Mouse (Mus musculus): ENCODE results near the gene Ranbp3. TPM values are rescaled to one million over a fixed set of nuclear protein-coding genes. Genes with fewer than 3 reads are reported as not detected.
"Not testable (repeated sequence)": the region's sequence is repeated elsewhere in the genome, so short reads cannot be mapped to it uniquely, and the experiment has no call there.

The Ranbp3 gene
- total RNA-seq (2015): 20.2 and 25.0 TPM in 2 replicates
- 52.9 and 60.9 TPM in 2 replicates for total RNA-seq (2017)

DNA sequence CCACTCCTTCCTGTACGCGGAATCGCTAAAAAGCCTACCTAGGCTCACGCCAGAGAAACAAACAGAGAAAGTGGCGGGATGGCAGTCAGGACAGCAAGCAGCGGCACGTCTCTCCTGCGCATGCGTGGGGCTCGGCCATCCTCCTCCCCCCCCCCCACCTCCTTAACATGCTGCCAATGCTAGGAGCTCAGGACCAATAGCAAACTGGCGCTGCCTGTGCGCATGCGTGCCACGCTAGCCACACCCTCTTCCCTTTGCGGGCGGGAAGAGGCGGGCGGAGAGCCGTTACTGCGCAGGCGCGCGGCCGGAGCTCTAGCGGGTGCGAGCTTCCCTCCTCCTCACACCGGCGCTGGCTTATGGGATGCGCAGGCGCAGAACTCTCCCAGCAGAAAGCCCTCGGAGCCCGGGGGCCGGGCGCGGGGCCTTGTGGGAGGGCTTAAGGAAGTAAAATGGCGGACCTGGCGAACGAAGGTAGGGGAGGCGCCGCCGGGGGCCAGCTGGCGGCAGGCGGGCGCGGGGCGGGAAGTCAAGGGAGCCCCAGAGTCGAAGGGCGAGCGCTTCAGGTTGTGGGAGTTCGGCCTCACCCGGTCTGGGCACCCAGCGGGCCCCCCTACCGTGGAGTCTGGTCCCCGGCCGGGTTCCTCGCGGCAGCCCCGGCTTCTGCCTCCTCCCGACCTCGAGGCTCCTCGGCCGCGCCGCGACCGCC is at the start of gene Ranbp3:
Gene Ranbp3 (plus strand): TSS at position 354 of the 706 bp plus-strand sequence.
- peak; percentile 90 for ATAC-seq (ENCODE audit: poor library complexity, severe bottlenecking)

DNA sequence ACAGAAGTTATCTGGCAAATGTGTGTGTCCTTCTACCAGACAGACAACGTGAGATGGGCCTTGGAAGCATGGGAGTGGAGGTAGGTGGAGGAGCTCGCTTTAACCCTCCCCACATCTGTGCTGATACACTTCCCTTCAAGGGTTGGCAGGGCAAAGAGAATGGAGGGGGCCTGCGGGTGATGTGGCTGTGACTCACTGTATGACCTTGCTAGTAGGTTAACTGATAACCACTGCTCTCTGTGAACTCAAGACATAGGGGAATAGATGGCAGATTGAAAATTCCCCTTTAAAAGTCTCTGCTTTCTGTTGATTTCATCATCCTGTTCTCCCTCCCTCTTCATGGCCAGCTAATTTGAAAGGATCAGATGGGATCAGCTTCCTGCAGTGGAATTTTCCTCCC is 47.6 kb upstream of the Ranbp3 start:
- ATAC-seq (ENCODE audit: poor library complexity, severe bottlenecking): no peak

DNA sequence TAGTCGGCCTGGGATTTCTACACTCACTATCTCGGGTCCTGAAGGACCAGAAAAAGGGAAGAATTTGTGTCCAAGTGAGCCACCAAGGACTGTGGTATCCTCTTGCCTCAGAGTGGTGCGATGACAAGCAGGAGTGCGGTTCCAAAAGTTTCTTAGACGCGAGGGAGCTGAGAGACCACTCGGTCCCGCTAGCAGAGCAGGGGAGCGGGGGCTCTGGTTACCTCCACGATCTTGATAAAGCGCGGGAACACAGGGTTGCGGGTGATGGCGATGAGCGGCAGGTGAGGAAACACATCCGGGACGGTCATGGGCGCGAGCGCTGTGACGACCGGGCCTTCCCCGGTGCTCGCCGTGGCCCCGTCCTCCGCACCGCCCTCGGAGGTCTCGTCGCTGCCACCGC is 46.8 kb upstream of the Ranbp3 start:
- no peak; the same call in 1 of the 2 replicates for ATAC-seq (ENCODE audit: poor library complexity, severe bottlenecking)

DNA sequence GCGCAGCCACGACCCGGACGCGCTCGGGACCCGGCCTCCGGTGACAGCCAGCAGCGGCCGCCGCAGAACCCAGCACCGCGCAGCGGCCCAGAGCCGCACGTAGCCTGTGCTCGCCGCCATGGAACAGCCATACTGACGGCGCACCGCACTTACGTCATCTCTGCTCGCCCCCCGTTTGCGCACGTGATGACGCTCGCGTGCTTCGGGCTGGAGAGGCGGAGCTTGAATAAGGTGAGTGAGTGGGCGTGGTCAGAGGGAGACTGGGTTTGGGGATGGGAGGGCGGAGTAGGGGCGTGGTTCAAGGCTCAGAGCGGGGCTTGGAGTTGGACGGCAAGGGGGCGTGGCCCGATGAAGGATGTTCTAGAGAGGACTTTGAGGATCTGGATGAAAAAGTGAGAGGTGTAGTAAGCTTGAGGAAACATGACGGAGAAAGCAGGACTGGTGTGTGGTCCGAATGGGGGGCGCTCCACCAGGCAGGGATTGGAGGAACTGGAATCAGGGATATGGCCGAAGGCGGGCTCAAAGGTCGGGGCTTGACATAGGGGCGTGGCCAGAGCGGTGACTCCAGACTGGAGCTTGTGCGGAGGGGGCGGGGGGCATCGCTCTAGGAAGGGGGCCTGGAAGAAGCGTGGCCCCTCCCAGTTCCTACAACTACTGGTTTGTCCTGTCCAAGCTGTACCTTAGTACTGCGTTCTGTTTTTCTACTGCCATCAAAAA is 46.2 kb upstream of the Ranbp3 start, which contains the start of gene Lonp1:
Gene Lonp1 (minus strand): TSS at position 134 of the 717 bp plus-strand sequence.
- ATAC-seq (ENCODE audit: poor library complexity, severe bottlenecking): peak; percentile 96

DNA sequence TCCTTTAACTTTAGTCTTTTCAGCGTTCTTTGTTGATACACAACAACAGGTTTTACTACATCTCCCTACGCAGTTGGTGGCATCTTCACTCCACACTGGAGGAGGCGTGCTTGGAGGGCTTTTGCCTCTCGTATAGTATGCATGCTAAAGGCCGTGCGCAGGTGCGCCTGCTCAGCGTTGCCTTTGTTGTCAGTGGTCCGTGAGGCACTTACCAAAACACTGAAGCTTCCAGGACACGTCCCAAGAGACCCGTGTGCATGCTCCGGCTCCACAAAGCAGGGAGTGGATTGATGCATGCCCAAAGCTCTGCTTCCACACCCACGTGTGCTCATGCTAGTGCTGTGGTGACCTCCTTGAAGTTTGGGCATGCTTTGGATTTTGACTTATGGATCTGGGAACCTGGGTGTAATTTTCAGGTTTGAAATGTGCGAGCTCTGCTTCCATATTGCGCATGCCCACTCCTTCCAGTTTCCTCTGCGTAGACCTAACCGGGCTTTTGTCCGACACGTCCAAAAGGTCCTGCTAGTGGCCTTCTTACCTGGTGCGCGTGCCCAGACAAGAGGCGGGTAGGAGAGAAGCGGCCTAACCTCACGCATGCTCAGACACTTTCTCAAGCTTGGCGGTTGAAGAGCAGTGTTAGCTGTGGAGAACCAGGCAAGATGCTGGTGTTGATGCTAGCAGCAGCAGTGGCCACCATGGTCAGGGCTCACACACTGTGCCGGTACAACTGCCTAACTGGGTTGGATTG is 45.4 kb upstream of the Ranbp3 start, which contains the start of gene Catsperd:
Gene Catsperd (plus strand): TSS at position 614 of the 748 bp plus-strand sequence.
- ATAC-seq (ENCODE audit: poor library complexity, severe bottlenecking): no peak

DNA sequence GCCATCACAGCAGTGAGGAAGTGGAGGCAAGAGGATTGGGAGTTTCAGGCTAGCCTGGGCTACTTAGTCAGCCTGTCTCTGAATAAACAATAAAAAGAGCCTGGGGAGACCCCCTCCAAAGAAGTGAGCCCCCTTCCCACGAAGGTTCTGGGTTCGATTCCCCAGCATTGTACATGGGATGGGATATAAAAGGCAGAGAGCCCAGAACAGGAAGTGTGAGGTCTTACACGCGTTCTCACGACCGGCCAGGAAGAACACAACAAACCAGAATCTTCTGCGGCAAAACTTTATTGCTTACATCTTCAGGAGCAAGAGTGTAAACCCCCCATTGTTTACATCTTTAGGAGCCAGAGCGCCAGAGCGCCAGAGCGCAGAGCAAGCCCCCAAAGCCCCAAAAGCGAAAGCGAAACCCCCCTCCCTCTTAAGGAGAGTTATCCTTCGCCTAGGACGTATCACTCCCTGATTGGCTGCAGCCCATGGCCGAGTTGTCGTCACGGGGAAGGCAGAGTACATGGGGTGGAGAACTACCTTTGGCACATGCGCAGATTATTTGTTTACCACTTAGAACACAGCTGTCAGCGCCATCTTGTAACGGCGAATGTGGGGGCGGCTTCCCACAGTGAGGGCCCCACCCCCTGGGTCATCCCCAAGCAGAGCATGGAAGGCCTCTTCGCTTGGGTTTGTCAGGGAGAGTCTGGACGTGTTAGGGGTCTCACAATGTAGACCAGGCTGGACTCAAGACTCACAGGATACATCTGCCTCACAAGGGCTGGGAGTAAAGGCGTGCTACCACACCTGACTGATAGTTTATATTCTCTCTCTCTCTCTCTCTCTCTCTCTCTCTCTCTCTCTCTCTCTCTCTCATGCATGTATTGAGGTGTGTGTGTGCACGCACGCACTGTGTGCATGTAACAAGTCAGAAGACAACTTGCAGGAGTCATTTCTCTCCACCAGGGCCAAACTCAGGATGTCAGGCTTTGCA is 43.0 kb upstream of the Ranbp3 start:
- ATAC-seq (ENCODE audit: poor library complexity, severe bottlenecking): not testable (repeated sequence)

DNA sequence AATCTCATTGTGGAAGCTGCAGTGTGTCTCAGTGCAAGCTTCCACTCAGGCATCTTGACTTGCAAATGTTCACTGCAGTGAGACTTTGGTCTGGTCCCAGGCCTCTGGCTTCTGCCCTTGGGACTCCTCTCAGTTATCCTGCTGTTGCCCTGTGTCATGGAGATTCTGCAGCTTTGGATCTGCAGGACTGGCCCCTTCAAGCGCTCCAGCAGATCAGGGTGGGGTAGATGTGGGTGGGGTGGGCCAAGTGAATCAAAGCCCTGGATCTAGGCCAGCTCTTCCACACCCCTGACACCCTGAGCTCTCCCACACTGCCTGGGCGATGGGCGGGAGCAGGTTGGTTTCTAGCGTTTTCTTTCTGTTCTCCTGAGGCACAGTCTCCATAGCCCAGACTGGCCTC is 41.3 kb upstream of the Ranbp3 start:
- ATAC-seq (ENCODE audit: poor library complexity, severe bottlenecking): no peak

DNA sequence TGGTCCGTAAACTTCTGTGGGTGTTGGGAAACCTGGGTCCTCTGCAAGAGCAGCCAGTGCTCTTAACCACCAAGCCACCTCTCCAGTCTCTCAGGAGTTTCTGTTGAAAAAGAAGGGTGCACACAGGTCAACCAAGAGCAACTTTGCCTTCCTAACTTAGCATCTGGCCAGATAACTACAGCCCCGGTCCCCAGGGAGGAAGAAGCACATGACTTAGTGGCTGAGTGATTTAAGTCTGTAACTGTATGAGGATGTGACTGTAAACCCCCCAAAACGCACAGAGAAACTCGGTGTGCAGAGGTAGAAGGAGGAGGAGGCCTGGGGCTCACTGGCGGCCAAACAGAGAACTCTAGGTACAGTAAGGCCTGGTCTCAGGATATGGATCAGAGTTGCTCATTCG is 39.1 kb upstream of the Ranbp3 start:
- no peak for ATAC-seq (ENCODE audit: poor library complexity, severe bottlenecking)

DNA sequence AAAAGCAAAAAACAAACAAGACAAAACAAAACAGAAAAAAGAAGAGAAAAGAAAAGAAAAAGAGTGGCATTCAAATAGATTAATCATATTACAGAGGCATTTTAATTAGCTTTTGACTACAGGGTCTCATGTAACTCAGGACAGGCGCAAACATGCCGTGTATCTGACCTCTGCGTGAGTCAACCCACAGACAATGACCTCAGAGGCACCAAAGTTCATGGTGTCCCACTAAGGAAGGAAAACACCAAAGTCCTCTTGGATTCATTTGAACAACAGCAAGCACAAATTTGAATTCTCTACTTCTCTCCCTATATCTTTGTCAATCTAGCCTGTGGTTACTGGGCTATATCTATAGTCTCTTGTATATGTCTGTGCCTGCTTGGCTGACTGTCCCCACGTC is 29.9 kb upstream of the Ranbp3 start:
- ATAC-seq (ENCODE audit: poor library complexity, severe bottlenecking): no peak

DNA sequence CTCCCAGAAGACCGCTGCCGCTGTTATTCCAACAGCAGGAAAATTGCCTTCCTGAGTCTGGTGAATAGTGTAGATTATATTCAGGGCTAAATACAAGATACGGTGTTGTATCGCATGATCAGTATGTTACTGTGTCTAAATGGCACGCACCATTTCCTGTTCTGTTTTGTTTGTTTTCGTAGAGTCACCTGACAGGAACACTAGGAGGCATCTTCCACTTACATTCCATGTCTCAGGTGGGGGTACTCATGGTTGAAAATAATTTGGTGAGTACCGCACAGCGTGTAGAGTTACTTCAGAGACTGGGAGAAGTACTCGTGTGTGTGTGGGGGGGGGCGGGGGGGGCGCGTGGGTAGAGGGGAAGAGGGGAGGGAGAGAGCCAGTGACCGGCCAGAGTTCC is 25.5 kb upstream of the Ranbp3 start:
- ATAC-seq (ENCODE audit: poor library complexity, severe bottlenecking): no peak

DNA sequence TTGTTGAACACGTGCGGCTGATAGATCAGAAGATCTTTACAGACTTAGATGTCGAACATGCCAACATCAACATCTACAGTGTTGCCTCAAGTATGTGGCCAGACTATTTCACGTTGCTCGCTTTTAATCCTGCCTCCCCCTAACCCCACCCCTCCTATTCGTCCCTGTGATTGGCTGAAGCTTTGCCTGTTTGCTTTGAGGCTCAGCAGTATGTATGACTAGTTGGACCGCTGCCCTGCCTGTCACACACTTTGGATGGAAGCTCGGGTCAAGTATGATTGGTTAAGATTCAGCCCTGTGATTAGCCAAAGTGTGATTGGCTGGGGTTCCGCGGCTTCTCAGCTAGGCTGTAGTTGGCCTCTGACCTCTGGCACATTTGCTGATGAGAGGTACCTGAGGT is 21.3 kb upstream of the Ranbp3 start:
- ATAC-seq (ENCODE audit: poor library complexity, severe bottlenecking): no peak

DNA sequence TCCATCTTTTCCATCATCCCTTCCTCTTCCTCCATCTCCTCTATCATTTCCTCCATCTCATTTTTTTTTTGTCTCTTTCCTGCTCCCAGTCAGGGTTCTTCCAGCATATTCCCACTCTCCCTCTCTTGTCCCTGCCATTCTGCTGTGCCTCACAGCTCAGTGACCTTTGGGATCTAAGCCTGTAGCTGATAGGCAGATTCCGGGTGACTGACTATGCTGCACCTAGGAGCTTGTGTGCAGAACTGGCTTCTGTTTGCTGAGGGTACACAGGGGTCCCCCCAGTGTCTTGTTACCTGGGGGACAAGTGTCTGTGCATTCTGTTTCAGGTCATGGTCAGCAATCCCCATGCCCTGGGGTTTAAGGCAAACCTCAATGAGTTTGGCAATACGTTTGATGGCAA is 18.3 kb upstream of the Ranbp3 start:
- ATAC-seq (ENCODE audit: poor library complexity, severe bottlenecking): no peak

DNA sequence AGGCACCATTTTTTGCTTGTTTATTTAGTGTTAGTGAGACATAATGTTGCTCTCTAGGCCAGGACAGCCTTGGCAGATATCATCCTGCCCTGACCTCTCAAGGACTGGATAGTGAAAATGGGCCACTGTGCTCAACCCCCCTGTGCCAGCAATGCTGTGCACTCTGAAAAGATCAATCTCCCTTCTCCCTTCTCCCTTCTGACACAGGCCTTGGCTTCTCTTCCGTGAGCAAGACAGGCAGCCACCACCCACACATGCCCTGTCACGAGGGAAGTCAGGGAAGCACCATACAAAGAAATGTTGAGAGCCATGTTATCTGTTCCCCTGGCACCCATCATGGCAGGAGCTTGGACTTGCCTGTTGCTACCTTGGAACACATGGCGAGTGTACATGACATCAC is 17.8 kb upstream of the Ranbp3 start:
- ATAC-seq (ENCODE audit: poor library complexity, severe bottlenecking): no peak

DNA sequence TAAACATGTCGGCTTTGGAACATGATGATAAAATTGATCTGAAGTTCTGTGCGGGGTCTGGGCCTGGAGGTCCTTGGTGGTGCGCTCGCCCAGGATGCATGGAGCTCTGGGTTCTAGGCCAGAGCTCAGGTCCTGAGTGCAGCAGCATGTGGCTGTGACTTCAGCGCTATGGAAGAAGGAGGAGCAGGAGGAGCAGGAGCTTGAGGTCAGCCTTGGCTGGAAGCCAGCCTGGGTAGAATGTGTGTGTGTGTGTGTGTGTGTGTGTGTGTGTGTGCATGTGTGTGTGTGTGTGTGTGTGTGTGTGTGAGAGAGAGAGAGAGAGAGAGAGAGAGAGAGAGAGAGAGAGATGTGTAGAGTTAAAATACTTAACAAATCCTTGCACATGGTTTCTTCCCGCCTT is 16.9 kb upstream of the Ranbp3 start:
- ATAC-seq (ENCODE audit: poor library complexity, severe bottlenecking): no peak

DNA sequence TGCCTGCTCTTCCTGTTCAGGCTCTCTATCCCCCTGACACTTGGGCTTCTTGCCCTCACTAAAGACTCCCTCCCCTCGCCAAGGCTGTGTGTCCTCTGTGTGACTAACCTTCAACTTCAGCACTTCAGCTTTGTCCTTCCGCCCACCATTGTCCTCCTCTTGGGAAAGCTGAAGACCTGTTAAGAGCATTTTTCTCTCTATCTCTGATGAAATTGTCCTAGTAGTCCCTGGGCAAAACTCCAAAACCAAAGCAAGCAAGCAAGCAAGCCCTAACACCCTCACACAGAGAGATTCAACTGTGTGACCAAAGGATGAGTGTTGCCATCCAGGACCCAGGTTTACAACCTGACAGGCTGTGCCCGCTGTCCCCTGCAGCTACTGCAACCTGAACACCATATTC is 9.4 kb upstream of the Ranbp3 start:
- no peak for ATAC-seq (ENCODE audit: poor library complexity, severe bottlenecking)

DNA sequence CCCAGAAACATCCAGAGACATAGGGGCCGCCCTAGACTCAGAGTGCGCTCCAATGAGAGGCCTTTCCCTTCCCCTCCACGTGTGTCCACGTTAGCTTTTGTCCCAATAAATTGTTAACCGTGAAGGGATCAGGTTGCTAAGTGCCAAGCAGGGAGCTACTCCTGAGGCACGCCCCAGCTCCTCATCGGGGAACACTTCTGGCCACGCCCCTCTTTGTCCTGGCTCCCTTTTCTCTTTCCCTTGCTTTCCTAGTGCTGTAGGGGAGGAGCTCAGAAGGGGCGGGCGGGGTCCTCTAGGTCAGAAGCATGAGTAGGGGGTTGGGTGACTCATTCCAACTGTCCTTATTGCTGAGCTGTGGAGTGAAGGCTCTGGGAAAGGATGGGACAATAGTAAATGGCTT is 8.8 kb upstream of the Ranbp3 start:
- ATAC-seq (ENCODE audit: poor library complexity, severe bottlenecking): no peak

DNA sequence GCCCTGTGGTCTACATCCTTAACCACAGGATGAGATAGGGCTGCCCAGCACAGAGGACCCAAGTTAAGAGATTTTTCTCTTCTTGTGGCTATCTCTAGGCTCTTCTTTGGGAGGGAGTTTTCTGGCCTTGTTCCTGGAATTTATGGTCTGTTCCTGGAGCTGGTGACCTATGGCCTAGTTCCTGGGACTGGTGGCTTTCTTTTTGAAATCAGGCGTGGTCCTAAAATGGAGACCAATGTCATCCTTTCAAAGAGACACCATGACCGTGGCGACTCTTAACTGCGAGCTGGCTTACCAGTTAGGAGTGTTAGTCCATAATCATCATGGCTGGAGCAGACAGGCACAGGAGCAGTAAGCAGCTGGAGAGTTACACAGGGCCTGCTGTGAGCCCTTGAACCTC is 6.7 kb upstream of the Ranbp3 start:
- ATAC-seq (ENCODE audit: poor library complexity, severe bottlenecking): no peak

DNA sequence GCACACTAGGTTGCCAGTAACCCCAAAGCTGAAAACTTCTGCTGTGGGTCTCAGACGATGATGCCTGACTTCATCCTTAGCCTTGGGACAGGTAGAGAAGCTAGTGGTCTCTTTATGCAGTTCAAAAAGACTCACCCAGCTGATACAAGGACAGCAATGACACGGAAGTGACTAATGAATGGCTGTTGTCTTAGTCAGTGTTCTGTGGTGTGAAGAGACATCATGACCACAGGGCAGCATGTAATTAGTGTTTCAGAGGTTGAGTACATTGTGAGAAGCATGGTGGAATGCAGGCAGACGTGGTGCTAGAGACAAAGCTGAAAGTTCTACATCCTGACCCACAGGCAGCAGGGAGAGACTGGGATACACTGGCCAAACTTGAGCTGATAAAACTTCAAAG is 5.5 kb upstream of the Ranbp3 start:
- ATAC-seq (ENCODE audit: poor library complexity, severe bottlenecking): no peak

DNA sequence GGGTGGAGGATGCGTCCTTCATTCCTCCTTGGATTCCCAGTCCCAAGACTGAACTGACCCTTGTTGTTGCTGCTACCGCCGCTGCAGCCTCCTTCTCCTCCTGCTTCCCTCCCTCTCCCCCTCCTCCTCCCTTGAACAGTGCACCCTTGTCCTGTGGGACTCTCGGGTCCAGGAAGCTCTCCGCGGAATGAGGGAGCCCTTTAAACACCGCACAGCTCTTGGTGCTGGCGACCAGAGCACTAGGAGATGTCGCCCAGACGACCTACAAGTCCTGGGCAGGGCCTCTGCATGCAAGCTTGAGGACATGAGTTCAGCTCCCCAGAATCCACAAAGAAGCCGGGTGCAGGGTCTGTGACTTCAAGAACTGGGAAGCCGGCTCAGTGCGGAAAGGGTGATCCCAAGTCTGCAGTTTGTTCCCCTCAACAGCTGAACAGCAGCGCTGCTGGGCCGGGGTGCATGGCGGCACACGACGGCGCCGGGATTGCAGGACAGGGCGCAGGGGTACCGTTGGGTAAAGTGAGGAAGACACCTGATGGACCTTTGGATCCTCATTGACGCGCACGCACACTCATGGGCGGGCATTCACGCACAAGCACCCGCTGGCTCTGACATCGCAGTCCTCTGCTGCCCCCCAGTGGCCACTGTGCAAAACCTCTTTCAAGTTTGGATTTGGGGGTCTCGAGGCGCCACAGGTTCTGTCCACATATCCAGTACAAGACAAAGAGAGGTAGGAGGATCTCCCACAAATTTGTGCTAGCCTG is 4.5 kb upstream of the Ranbp3 start:
- peak; percentile 58 for ATAC-seq (ENCODE audit: poor library complexity, severe bottlenecking)

DNA sequence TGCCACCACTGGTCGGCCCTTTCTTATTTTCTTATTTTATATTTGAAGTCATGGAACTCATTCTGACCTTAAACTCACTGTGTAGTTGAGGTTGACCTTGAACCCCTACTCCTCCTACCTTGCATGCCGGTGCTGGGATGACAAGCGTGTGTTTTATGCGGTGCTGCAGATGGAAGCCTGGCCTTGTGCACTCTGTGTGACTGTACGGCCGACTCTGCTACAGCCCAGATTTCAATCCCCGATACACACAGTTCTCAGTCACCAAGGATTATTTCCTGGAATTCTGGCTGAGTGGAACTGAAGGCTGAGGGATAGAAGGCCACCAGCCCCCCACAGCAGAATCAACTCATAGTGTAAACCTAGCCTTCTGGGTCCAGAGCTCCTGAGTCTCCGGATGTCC is 3.3 kb upstream of the Ranbp3 start:
- no peak for ATAC-seq (ENCODE audit: poor library complexity, severe bottlenecking)

All from megakaryocyte, adult 5-6 weeks (primary cell).